Mouse (Mus musculus): ENCODE results near the gene Pdik1l.

DNA sequence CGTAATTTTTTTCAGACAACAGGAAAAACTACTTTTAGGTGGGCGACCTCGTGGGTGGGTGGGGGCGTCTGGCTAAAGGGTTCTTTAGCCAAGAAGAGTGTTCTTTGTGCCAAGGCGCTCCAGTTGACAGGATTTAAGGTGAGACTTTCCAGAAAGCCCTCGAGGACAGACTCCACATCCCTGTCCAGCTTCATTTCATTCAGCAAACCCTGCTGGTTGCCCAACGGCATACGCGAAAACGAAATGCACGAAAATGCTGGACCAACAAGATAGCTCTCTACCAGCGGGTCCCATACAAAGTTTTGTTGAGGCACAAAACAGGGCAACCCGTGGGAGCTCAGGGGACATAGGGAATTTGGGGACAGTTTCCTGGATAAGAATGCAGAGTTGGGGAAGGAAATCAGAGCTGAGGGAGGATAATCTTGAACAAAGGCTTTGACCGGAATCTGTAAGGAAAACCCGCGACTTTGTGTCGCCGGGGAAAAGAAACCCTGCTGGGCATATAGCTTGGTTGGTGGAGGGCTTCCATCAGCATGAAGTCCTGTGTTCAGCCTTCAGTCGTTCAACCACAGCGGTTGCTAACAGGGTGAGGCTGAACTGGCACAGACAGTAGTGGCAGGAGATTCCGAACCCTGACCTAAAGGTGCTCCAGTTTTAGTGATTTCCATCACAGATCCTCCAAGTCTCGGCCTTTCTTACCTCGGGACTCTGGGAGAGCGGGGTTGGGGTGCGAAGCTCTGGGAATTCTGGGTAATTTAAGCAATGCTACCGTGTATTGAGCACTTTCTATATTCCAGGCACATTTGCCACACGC is 37.4 kb downstream of the Pdik1l start:
- TF ChIP-seq POLR2A (IDR thresholded peaks at IDR 0.05; ENCODE audit: extremely low read depth, insufficient read depth, low read length) (no peak), CTCF (IDR thresholded peaks at IDR 0.05; ENCODE audit: extremely low read depth, insufficient read depth, low read length) (no peak)

Data from cortical plate, adult 2 months (tissue).